Mouse (Mus musculus) heart, postnatal 4 days (tissue): Measurements from ENCODE around the gene Alkbh4. TPM values are rescaled to one million over a fixed set of nuclear protein-coding genes. Genes with fewer than 3 reads are reported as not detected.
A peak's percentile ranks its signal among the peaks of the same experiment; 100 is the strongest.
"Not testable (repeated sequence)": the region's sequence is repeated elsewhere in the genome, so short reads cannot be mapped to it uniquely, and the experiment has no call there.

Source experiments
- DNase-seq: peaks from one replicate; pipeline ENCODE4 v3.0.0; 2021
- total RNA-seq, 2 experiments: library from RNA; stranded (reverse); gene quantifications; 2 replicates each; pipeline ENCODE4 v1.2.3; 2021

Alkbh4 gene
- total RNA-seq: 1 to 10 TPM; 6.5 to 7.4 TPM

- peak; percentile 97 for DNase-seq
These were observed at the start of gene Alkbh4, which contains the start of gene Lrwd1 for GRCm38 (mm10) chr5:136135571-136136291. TSS of gene Alkbh4 (plus strand) at chr5:136136146. TSS of gene Lrwd1 (minus strand) at chr5:136136074.

DNA sequence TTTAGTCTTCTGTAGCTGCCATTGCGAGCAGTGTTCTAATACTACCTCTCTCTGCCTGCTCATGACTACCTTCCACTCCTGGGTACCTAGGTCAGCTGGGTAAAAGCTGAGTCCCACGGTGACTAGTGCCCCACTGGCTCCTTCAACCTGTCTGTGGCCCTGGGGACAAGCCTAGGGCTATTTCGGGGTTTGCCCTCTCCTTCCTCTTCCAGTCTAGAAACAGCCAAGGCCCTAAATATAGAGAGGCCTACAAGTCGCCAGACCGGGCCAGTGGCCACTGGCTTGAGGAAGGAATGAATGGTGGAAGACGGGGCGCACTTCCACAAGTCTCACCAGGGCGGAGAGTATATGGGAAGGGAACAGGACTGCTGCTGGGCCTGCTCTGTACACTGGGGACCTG is 49.7 kb upstream of the Alkbh4 start:
- DNase-seq: no peak

GRCm38 (mm10) chr5:136088821-136089575 is 46.9 kb upstream of the Alkbh4 start:
- peak; percentile 19 for DNase-seq

- DNase-seq: no peak
These were observed 44.0 kb upstream of the Alkbh4 start for GRCm38 (mm10) chr5:136091927-136092326.

GRCm38 (mm10) chr5:136094249-136095010 is 41.5 kb upstream of the Alkbh4 start:
- DNase-seq: no peak

- DNase-seq: no peak
These were observed 40.9 kb upstream of the Alkbh4 start for GRCm38 (mm10) chr5:136095089-136095488.

- DNase-seq: no peak
These were observed 37.4 kb upstream of the Alkbh4 start for GRCm38 (mm10) chr5:136098536-136098935.

DNA sequence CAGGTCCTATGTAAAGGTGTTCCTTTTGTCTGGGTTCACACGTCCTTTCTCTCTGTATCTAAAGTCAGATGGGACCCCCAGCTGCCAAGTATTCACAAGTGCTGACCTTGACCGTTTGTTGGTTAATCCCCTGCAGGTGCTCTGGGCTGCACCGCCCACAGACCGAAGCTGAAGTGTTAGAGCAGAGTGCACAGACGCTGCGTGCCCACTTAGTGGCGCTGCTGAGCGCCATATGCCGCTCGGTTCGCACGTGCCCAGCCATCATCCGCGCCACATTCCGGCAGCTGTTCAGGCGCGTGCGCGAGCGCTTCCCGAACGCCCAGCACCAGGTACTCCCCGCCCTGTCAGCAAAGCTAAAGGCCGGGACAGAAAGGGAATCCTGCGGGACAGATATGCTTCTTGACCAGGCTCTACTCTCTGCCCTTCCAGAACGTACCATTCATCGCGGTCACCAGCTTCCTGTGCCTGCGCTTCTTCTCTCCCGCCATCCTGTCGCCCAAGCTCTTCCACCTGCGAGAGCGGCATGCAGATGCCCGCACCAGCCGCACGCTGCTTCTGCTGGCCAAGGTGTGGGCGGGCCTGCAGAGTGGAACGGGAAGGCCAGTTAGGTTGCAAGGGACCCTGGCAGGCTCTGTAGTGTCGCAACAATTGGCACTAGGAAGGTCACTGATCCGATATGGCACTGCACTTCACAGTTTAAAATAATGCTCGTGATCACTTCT is 33.7 kb upstream of the Alkbh4 start:
- peak; percentile 77 for DNase-seq

DNA sequence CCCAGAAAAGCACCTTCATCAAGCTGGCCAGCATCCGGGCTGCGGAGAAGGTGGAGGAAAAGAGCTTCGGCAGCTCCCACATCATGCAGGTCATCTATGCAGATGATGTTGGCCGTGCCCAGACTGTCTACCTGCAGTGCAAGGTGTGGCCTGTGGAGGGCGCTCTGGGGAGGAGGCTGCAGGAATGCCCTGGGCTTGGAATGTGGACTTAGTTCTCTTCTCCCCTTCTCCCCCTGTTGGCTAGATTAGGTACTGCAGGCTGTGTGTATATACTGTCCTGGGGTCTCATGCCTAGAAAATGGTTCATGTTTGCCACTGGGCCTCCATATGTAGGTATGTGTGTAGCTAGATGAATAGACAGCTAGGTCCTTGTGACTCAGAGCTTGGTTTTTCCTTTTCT is 31.4 kb upstream of the Alkbh4 start:
- DNase-seq: peak; percentile 46

DNA sequence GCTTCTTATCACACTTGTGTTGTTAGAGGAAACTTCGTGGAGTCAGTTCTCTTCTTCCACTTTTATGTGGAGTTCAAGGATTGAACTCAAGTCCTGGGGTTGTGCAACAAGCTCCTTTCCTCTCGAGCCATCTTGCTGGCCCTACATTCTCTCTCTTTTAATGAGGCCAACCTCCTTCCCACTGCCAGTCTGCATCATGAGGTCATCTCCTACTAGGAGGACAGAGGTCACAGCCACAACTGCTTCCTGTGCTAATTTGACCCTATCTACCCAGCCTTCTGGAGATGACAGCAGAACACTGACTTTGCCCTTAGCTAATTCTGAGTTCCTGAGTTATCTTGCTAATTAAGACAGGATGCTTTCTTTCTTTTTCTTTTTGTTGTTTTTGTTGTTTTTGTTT is 27.5 kb upstream of the Alkbh4 start:
- DNase-seq: no peak

- no peak for DNase-seq
These were observed 26.9 kb upstream of the Alkbh4 start for GRCm38 (mm10) chr5:136109042-136109441.

- DNase-seq: not testable (repeated sequence)
These were observed 22.4 kb upstream of the Alkbh4 start for GRCm38 (mm10) chr5:136113546-136113945.

DNA sequence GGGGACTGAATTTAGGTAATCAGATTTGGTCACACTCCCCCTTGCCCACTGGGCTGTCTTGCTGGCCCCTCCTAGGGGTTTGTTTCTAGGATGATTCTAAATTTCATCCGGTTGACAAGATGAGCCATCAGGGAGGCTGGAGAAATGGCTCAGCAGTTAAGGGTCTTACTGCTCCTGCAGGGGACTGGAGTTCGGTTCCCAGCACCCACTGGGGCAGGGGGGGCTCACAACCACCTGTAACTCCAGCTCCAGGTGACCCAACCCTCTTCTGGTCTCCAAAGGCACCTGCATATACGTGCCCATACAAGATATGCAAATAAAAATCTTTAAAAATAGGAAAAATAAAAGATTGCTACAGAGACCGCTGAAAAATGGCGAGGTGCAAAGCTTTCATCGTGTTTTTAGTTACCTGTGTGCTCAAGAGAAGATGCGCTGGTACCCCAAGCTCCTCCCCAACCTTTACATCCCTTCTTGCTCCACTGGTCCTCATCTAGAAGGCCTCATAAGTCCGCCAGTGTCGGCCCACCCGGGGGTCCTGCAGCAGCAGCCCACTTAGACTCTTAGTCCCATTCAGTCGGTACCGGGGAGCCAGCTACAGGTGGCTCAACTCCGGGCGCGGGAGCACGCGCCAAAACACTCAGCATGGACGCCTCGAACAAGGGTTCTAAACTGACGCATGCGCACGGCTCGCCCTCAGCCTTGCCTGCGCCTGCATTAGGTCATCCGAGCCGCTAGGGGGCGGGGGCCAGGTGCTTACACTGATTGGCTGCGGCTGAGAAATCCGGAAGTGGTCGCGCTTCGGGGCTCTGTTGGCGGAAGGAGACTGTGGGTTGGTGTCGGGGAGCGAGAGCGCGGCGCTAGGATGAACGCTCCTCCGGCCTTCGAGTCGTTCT is 19.8 kb upstream of the Alkbh4 start, which contains the start of gene Polr2j:
Polr2j (plus strand) TSS at position 741 of the 893 bp plus-strand sequence.
- peak; percentile 97 for DNase-seq

DNA sequence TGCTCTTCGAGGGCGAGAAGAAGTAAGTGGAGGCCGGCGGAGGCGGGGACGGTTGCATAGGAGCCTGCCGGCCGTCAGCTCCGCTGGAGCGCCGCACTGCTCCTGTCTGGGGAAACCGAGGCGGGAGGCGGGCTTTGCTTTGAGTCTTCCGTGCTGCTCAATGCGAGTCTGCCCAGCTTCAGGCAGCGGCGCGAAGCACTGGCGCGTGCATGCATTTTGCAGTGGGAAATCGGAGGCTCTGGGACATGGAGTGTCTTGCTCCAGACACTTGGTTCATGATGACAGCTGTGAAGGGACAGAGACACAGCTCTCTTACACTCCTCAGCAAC is 19.2 kb upstream of the Alkbh4 start:
- no peak for DNase-seq

GRCm38 (mm10) chr5:136122165-136122564 is 13.8 kb upstream of the Alkbh4 start:
- no peak for DNase-seq

DNA sequence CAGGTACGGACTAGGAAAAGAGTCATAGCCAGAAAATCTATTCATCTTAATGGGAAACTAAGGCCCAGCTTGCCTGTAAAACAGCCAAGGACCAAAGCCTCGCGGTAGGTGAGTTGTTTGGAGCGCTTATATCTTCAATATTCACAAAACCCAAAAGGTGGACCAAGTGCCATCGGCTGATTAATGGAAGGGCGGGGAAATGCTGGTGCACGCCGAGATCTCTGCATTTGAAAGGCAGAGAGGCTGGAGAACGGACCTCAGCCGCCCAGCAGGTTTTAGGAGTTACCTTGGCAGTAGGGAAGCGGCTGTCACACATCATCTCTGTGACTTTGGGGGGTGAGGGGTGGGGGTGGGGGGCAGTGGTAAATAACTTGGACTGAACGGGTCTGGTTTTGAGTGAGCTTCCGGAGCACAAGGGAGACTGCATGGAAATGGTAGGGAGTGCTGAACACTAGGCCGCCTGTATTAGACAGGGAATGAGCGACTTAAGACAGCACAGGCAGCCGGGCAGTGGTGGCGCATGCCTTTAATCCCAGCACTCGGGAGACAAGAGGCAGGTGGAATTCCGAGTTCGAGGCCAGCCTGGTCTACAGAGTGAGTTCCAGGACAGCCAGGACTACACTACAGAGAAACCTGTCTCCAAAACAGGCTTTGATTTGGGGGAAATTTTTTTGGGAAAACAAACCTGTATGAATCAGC is 495 bp downstream of the Alkbh4 start:
- DNase-seq: no peak

DNA sequence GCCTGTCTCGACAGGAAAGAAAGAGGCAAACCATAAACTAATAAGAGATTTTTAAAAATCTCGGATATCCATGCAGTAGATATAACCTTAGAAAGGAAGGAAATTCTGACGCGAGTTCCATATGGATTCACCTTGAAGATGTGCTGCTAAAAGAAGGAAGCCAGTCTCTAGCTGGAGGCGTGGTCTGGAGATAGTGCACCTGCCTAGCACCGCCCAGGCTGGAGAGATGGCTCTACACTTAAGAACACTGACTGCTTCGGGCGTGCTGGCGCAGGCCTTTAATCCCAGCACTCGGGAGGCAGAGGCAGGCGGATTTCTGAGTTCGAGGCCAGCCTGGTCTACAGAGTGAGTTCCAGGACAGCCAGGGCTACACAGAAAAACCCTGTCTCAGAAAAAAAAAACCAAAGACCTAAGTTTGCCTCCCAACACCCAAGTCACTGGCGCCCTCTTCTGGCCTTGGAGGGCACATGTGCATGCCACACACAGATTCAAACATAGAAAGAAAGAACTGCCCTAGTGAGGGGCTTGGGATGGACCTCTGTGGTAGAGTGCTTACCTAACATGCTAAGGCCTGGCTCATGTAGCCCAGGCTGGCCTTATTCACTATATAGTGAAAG is 1.8 kb downstream of the Alkbh4 start:
- DNase-seq: peak; percentile 62

DNA sequence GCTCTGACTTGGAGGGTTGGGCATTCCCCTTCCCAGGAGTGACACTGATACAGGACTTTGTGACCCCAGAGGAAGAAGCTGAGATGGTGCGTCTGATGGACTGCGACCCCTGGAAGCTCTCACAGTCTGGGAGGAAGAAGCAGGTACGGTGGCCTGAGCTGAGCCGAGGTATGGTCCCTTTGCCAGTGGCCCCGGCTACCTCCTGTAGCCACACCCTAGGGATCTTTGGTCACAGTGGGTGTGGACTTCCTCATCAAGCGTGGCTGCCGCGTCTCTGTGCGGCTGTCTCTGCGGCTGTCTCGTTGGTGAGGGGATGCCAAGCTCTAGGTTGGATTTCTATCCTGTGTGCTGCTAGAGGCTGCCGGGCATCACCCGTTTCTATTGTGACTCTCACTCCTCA is 3.4 kb downstream of the Alkbh4 start:
- DNase-seq: no peak

DNA sequence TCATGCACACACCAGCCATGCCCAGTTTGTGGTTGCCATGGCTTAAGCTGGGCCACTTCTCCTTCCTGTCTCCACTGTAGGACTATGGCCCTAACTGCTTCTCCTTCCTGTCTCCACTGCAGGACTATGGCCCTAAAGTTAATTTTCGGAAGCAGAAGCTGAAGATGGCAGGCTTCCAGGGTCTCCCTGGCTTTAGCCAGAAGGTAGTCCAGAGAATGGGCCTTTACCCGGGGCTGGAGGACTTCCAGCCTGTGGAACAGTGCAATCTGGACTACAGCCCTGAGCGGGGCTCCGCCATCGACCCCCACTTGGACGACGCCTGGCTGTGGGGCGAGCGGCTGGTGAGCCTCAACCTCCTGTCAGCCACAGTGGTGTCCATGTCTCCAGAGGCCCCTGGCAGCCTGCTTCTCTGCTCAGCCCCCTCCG is 4.1 kb downstream of the Alkbh4 start:
- no peak for DNase-seq

- no peak for DNase-seq
These were observed 6.8 kb downstream of the Alkbh4 start for GRCm38 (mm10) chr5:136142746-136143145.
